Mouse (Mus musculus) embryonic facial prominence, embryonic 14.5 days (tissue): Measurements from ENCODE around the gene Dlst. TPM values are rescaled to one million over a fixed set of nuclear protein-coding genes. Genes with fewer than 3 reads are reported as not detected.
"Not testable (repeated sequence)": the region's sequence is repeated elsewhere in the genome, so short reads cannot be mapped to it uniquely, and the experiment has no call there.

Experiments
- ATAC-seq: fragments of 200-750 bp; cut with Nextera tagmentation; 2 replicates; pipeline ENCODE4 v1.8.0; 2017; ENCODE audit warnings: low read depth, moderate number of reproducible peaks, moderate TSS enrichment
- DNase-seq: peaks from one replicate; pipeline ENCODE4 v3.0.0-alpha.2; 2015; ENCODE audit warnings: low spot score
- H3K27ac ChIP-seq: fragments of 300-500 bp; sonication (generic); replicated peaks from 2 replicates; pipeline ENCODE4 v1.5.1; 2014; ENCODE audit warnings: low read depth, mild to moderate bottlenecking, low read length, moderate library complexity
- H3K27me3 ChIP-seq: fragments of 300-500 bp; sonication (generic); replicated peaks from 2 replicates; pipeline ENCODE4 v1.6.1; 2014; ENCODE audit warnings: low read length; ENCODE audit not compliant: control insufficient read depth, insufficient read depth
- H3K36me3 ChIP-seq: fragments of 300-500 bp; sonication (generic); 2 replicates; pipeline ENCODE4 v1.6.1; 2014; ENCODE audit warnings: low read length, mixed read lengths; ENCODE audit not compliant: control insufficient read depth, insufficient read depth
- H3K4me1 ChIP-seq: fragments of 300-500 bp; sonication (generic); 2 replicates; pipeline ENCODE4 v1.6.1; 2014; ENCODE audit warnings: antibody characterized with exemption, low read length; ENCODE audit not compliant: control insufficient read depth, insufficient read depth
- H3K4me2 ChIP-seq: fragments of 300-500 bp; sonication (generic); 2 replicates; pipeline ENCODE4 v1.6.1; 2014; ENCODE audit warnings: low read depth, mild to moderate bottlenecking, low read length, moderate library complexity, mixed read lengths
- H3K4me3 ChIP-seq: fragments of 300-500 bp; sonication (generic); 2 replicates; pipeline ENCODE4 v1.5.1; 2014; ENCODE audit warnings: low read depth, mild to moderate bottlenecking, low read length
- H3K9ac ChIP-seq: fragments of 300-500 bp; sonication (generic); 2 replicates; pipeline ENCODE4 v1.6.1; 2014; ENCODE audit warnings: low read depth, mild to moderate bottlenecking, low read length, moderate library complexity, mixed read lengths
- H3K9me3 ChIP-seq: fragments of 300-500 bp; sonication (generic); 2 replicates; pipeline ENCODE4 v1.6.1; 2016; ENCODE audit warnings: low read length; ENCODE audit not compliant: control insufficient read depth
- WGBS: fragments of 180-500 bp; shearing (Covaris S2); extraction: QIAGEN DNeasy Blood & Tissue Kit; methylation state at CpG from one replicate; pipeline ENCODE4 v1.1.7; 2014; 5-methylcytosine and 5-hydroxymethylcytosine counted together
- polyA plus RNA-seq: library from polyadenylated mRNA; unstranded; fragments of >200 nt; fragmentation: Nextera tagmentation; extraction: Ambion mirVana; gene quantifications from 2 replicates; pipeline ENCODE4 v1.2.1, GENCODE M21; 2014

Gene Dlst
- polyA plus RNA-seq, 1 experiment from 2014 or later, result 112 TPM

- H3K36me3 ChIP-seq, result peaks cover 8% of the 10 kb centered on the region; the same call in 1 of the 2 replicates
- H3K27ac ChIP-seq, result no peak overlapping the region
- no peak overlapping the region for H3K9ac ChIP-seq
- ATAC-seq (no peak), DNase-seq (no peak)
- 46% methylated on average over 18 of the region's 18 CpGs for WGBS
- peaks cover 6% of the 10 kb centered on the region; the same call in 1 of the 2 replicates for H3K4me1 ChIP-seq
- H3K4me2 ChIP-seq, result no peak overlapping the region
- no peaks in the 10 kb centered on the region for H3K27me3 ChIP-seq
- no peak overlapping the region for H3K4me3 ChIP-seq
- no peaks in the 10 kb centered on the region for H3K9me3 ChIP-seq
Measured at GRCm38 (mm10) chr12:85140036-85140701, 29.5 kb downstream of the Dlst start.

- H3K4me3 ChIP-seq, result no peak overlapping the region
- no peak for ATAC-seq
- peaks cover 2% of the 10 kb centered on the region; the same call in 1 of the 2 replicates for H3K4me1 ChIP-seq
- no peaks in the 10 kb centered on the region for H3K9me3 ChIP-seq
- no peak overlapping the region for H3K4me2 ChIP-seq
- WGBS, result 78% methylated on average over 6 of the region's 6 CpGs
- H3K27ac ChIP-seq, result no peak overlapping the region
- H3K27me3 ChIP-seq, result no peaks in the 10 kb centered on the region
- no peak for DNase-seq
- H3K9ac ChIP-seq, result no peak overlapping the region
- no peaks in the 10 kb centered on the region for H3K36me3 ChIP-seq
Measured at GRCm38 (mm10) chr12:85141096-85141495, 30.5 kb downstream of the Dlst start.

GRCm38 (mm10) chr12:85142803-85143202 lies 32.2 kb downstream of the Dlst start:
- no peak overlapping the region for H3K4me3 ChIP-seq

GRCm38 (mm10) chr12:85144276-85144675 lies 33.6 kb downstream of the Dlst start:
- WGBS, result 61% methylated on average over 2 of the region's 2 CpGs
- not testable (repeated sequence) for H3K4me1 ChIP-seq, H3K9ac ChIP-seq, H3K4me2 ChIP-seq, DNase-seq, ATAC-seq, H3K4me3 ChIP-seq, H3K27ac ChIP-seq, H3K9me3 ChIP-seq, H3K27me3 ChIP-seq, H3K36me3 ChIP-seq

More at GRCm38 (mm10) chr12:85142803-85143202, 32.2 kb downstream of the Dlst start:
- H3K9me3 ChIP-seq, result no peaks in the 10 kb centered on the region
- DNase-seq (peak; percentile 86), ATAC-seq (peak; percentile 48; the same call in 1 of the 2 replicates)
- no peaks in the 10 kb centered on the region for H3K27me3 ChIP-seq
- H3K4me2 ChIP-seq, result no peak overlapping the region
- H3K36me3 ChIP-seq, result no peaks in the 10 kb centered on the region
- H3K4me1 ChIP-seq, result 0 out of 2 replicates have a peak, but pooled peaks cover 5% of the 10 kb centered on the region
- 12% methylated on average over 4 of the region's 4 CpGs for WGBS
- H3K9ac ChIP-seq, result no peak overlapping the region
- H3K27ac ChIP-seq, result no peak overlapping the region

- ATAC-seq (no peak), DNase-seq (no peak)
- Histone ChIP-seq H3K4me3 (no peak overlapping the region), H3K9me3 (no peaks in the 10 kb centered on the region), H3K9ac (no peak overlapping the region), H3K4me1 (0 out of 2 replicates have a peak, but pooled peaks cover 5% of the 10 kb centered on the region), H3K27ac (no peak overlapping the region), H3K27me3 (no peaks in the 10 kb centered on the region; the same call in 1 of the 2 replicates), H3K36me3 (no peaks in the 10 kb centered on the region), H3K4me2 (no peak overlapping the region)
- 94% methylated on average over 4 of the region's 4 CpGs for WGBS
Measured at GRCm38 (mm10) chr12:85144821-85145220, 34.2 kb downstream of the Dlst start.

- WGBS, result 62% methylated on average over 9 of the region's 9 CpGs
- Histone ChIP-seq H3K9ac (no peak overlapping the region), H3K4me3 (no peak overlapping the region), H3K4me1 (0 out of 2 replicates have a peak, but pooled peaks cover 5% of the 10 kb centered on the region), H3K4me2 (no peak overlapping the region), H3K27me3 (peaks cover 5% of the 10 kb centered on the region; the same call in 1 of the 2 replicates), H3K9me3 (no peaks in the 10 kb centered on the region), H3K27ac (peak overlapping the region; percentile 52), H3K36me3 (no peaks in the 10 kb centered on the region)
- ATAC-seq, result peak; percentile 69
- DNase-seq, result peak; percentile 78
Measured at GRCm38 (mm10) chr12:85145630-85146029, 35.0 kb downstream of the Dlst start.

GRCm38 (mm10) chr12:85146355-85146754 lies 35.7 kb downstream of the Dlst start:
- Histone ChIP-seq H3K4me2 (no peak overlapping the region), H3K9me3 (no peaks in the 10 kb centered on the region), H3K36me3 (no peaks in the 10 kb centered on the region), H3K4me1 (0 out of 2 replicates have a peak, but pooled peaks cover 5% of the 10 kb centered on the region), H3K9ac (no peak overlapping the region), H3K27me3 (peaks cover 12% of the 10 kb centered on the region; the same call in 1 of the 2 replicates), H3K27ac (no peak overlapping the region), H3K4me3 (no peak overlapping the region)
- no peak for ATAC-seq
- 32% methylated on average over 9 of the region's 11 CpGs for WGBS
- DNase-seq, result peak; percentile 42

- peaks cover 16% of the 10 kb centered on the region; the same call in 1 of the 2 replicates for H3K27me3 ChIP-seq
- 0 out of 2 replicates have a peak, but pooled peaks cover 5% of the 10 kb centered on the region for H3K4me1 ChIP-seq
- H3K36me3 ChIP-seq, result no peaks in the 10 kb centered on the region
- no peak overlapping the region for H3K4me3 ChIP-seq
- no peak overlapping the region for H3K9ac ChIP-seq
- H3K4me2 ChIP-seq, result no peak overlapping the region
- no peaks in the 10 kb centered on the region for H3K9me3 ChIP-seq
- DNase-seq, result no peak
- no peak overlapping the region for H3K27ac ChIP-seq
- no peak for ATAC-seq
- 86% methylated on average over 9 of the region's 9 CpGs for WGBS
Measured at GRCm38 (mm10) chr12:85146881-85147280, 36.2 kb downstream of the Dlst start.
